Comparison of ENCODE assay signal across 8 mouse cellular contexts in the genomic region with DNA sequence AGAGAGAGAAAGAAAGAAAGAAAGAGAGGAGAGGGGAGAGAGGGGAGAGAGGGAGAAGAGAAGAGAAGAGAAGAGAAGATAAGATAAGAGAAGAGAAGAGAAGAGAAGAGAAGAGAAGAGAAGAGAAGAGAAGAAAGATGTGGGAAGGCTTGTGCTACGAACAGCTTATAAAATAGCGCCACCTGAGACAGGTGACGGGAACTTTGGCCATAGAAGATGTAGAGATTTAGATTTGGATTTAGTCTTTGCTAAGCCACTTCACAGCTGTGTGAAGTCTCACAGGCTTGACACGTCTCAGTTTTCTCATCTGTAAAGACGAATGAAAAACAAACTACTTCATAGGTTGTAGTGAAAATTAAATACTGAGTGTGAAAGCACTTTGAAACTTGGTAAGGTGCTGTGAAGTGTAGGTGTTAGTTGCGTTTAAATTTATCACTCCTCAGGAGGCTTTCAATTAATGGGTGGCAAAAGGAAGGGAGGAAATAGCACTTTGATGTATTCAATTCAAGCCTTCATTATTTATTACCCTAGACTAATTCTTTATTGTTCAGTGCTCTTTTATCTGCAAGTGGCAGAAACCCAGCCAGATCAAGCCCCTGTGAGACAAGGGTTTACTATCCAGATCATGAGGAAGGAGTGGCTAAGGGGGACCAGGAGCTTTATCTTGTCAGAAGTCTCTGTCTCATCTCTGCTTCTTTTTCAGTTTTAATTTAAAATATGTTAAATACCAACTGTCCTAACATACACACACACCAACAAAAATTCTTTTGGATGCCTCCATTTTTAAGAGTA. TPM values are rescaled to one million over a fixed set of nuclear protein-coding genes. Genes with fewer than 3 reads are reported as not detected.
DNase-seq lines count a peak whose midpoint lies in the region; ATAC-seq lines count a peak whose summit lies in the region.

No protein-coding gene starts in this region.

- WGBS in kidney, embryonic 15.5 days, result 3% methylated on average over 6 of the region's 6 CpGs
- WGBS in embryonic facial prominence, embryonic 10.5 days, result 14% methylated on average over 6 of the region's 6 CpGs
- WGBS in intestine, embryonic 15.5 days, result 11% methylated on average over 6 of the region's 6 CpGs

- no peaks in the 10 kb centered on the region for H3K27me3 ChIP-seq in kidney, embryonic 15.5 days
- H3K27me3 ChIP-seq in embryonic facial prominence, embryonic 10.5 days (replicated peaks; ENCODE audit: low read depth, poor library complexity, severe bottlenecking), result peaks cover 6% of the 10 kb centered on the region; the same call in 1 of the 2 replicates
- H3K27me3 ChIP-seq in intestine, embryonic 15.5 days (replicated peaks), result no peaks in the 10 kb centered on the region

- peak overlapping the region; percentile 79 for H3K4me2 ChIP-seq in kidney, embryonic 15.5 days
- H3K4me2 ChIP-seq in intestine, embryonic 15.5 days (replicated peaks), result peak overlapping the region; percentile 79

- H3K36me3 ChIP-seq in kidney, embryonic 15.5 days, result no peaks in the 10 kb centered on the region
- peaks cover 9% of the 10 kb centered on the region; the same call in 1 of the 2 replicates for H3K36me3 ChIP-seq in embryonic facial prominence, embryonic 10.5 days (replicated peaks)
- H3K36me3 ChIP-seq in intestine, embryonic 15.5 days, result no peaks in the 10 kb centered on the region

- no peak for ATAC-seq in kidney, embryonic 15.5 days (replicated peaks; ENCODE audit: low FRiP score)
- ATAC-seq in intestine, embryonic 15.5 days, result no peak

- peaks cover 30% of the 10 kb centered on the region for H3K4me1 ChIP-seq in kidney, embryonic 15.5 days
- peaks cover 33% of the 10 kb centered on the region for H3K4me1 ChIP-seq in embryonic facial prominence, embryonic 10.5 days
- H3K4me1 ChIP-seq in intestine, embryonic 15.5 days (replicated peaks), result peaks cover 12% of the 10 kb centered on the region

- H3K9me3 ChIP-seq in kidney, embryonic 15.5 days (replicated peaks), result no peaks in the 10 kb centered on the region
- no peaks in the 10 kb centered on the region for H3K9me3 ChIP-seq in embryonic facial prominence, embryonic 10.5 days
- H3K9me3 ChIP-seq in intestine, embryonic 15.5 days, result no peaks in the 10 kb centered on the region

- no peak overlapping the region for H3K27ac ChIP-seq in kidney, embryonic 15.5 days
- peak overlapping the region; percentile 95; the same call in 1 of the 2 replicates for H3K27ac ChIP-seq in embryonic facial prominence, embryonic 10.5 days (replicated peaks)
- H3K27ac ChIP-seq in intestine, embryonic 15.5 days, result no peak overlapping the region

- H3K4me3 ChIP-seq in kidney, embryonic 15.5 days (replicated peaks), result no peak overlapping the region; the same call in 1 of the 2 replicates
- peak overlapping the region; percentile 97 for H3K4me3 ChIP-seq in embryonic facial prominence, embryonic 10.5 days
- H3K4me3 ChIP-seq in intestine, embryonic 15.5 days (replicated peaks), result no peak overlapping the region

- DNase-seq in kidney, adult 11 months, result no peak
- no peak for DNase-seq in embryonic facial prominence, embryonic 10.5 days (ENCODE audit: low spot score)
- peak; percentile 69 for DNase-seq in naive thymus-derived CD4-positive, alpha-beta T cell, adult 2 months (ENCODE audit: low read depth)
- no peak for DNase-seq in urinary bladder, postnatal 36 days (ENCODE audit: low spot score in 2 of 2)
- no peak for DNase-seq in layer of hippocampus, postnatal 10 days (ENCODE audit: low spot score in 2 of 2)
- no peak for DNase-seq in natural killer cell, adult 2 months (ENCODE audit: low spot score in 2 of 2)

- H3K9ac ChIP-seq in kidney, embryonic 15.5 days, result no peak overlapping the region
- H3K9ac ChIP-seq in intestine, embryonic 15.5 days, result no peak overlapping the region

RNA-seq across cellular contexts. Expression of a gene that starts 1.2 kb away (rescaled TPM):
- polyA plus RNA-seq in kidney, embryonic 15.5 days (2015; fragmentation: Nextera tagmentation; extraction: Ambion mirVana), result 24.4 and 26.4 TPM in 2 replicates
- 21.4 and 23.9 TPM in 2 replicates for polyA plus RNA-seq in embryonic facial prominence, embryonic 10.5 days (2016; fragmentation: Nextera tagmentation; extraction: Ambion mirVana)
- 20.5 and 20.6 TPM in 2 replicates for polyA plus RNA-seq in intestine, embryonic 15.5 days (2015; fragmentation: Nextera tagmentation; extraction: Ambion mirVana)
- 10 to 100 TPM; 27.1 to 31.3 TPM for total RNA-seq in layer of hippocampus, postnatal 10 days (2021)

RNA-seq across cellular contexts. Expression of a gene that starts 25.2 kb away (rescaled TPM):
- 708 and 821 TPM in 2 replicates for polyA plus RNA-seq in kidney, embryonic 15.5 days (2015; fragmentation: Nextera tagmentation; extraction: Ambion mirVana)
- 777 and 806 TPM in 2 replicates for polyA plus RNA-seq in embryonic facial prominence, embryonic 10.5 days (2016; fragmentation: Nextera tagmentation; extraction: Ambion mirVana)
- polyA plus RNA-seq in intestine, embryonic 15.5 days (2015; fragmentation: Nextera tagmentation; extraction: Ambion mirVana), result 830 and 881 TPM in 2 replicates
- 10 to 100 TPM; 45.4 to 52.1 TPM for total RNA-seq in layer of hippocampus, postnatal 10 days (2021)

RNA-seq across cellular contexts. Expression of a gene that starts 54.6 kb away (rescaled TPM):
- polyA plus RNA-seq in kidney, embryonic 15.5 days (2015; fragmentation: Nextera tagmentation; extraction: Ambion mirVana), result 14.4 and 17.4 TPM in 2 replicates
- 9.0 and 9.8 TPM in 2 replicates for polyA plus RNA-seq in embryonic facial prominence, embryonic 10.5 days (2016; fragmentation: Nextera tagmentation; extraction: Ambion mirVana)
- 7.2 and 8.2 TPM in 2 replicates for polyA plus RNA-seq in intestine, embryonic 15.5 days (2015; fragmentation: Nextera tagmentation; extraction: Ambion mirVana)
- total RNA-seq in layer of hippocampus, postnatal 10 days (2021), result 10 to 100 TPM; 15.8 to 16.3 TPM
